Mouse (Mus musculus) layer of hippocampus, adult 8-10 months (tissue): Measurements from ENCODE around the gene Vps25. TPM values are rescaled to one million over a fixed set of nuclear protein-coding genes. Genes with fewer than 3 reads are reported as not detected.

Source experiments
- total RNA-seq, 4 experiments: library from RNA; stranded (reverse); gene quantifications; 2 replicates each; pipeline ENCODE4 v1.2.4; 2022

Vps25 gene
- total RNA-seq, 4 experiments from 2014 or later = 59.1 to 76.6 (median 65.5) TPM

Other genes starting within 250 kb of the Vps25 start
- 100 to 1,000 TPM; 402 to 498 (median 457) TPM for gene Atp6v0a1, start 244.3 kb upstream of the Vps25 start, total RNA-seq
- gene Naglu, start 183.7 kb upstream of the Vps25 start, total RNA-seq = 10 to 100 TPM in 2 of 4 experiments, 1 to 10 TPM in 2; 7.3 to 22.9 (median 15.2) TPM
- gene Hsd17b1, start 175.3 kb upstream of the Vps25 start, total RNA-seq = 1 to 10 TPM in 3 of 4 experiments, under 1 TPM in 1; 0.83 to 1.4 (median 1.2) TPM
- 10 to 100 TPM; 24.5 to 29.1 (median 27.6) TPM for gene Coasy, start 171.1 kb upstream of the Vps25 start, total RNA-seq
- gene Mlx, start 166.4 kb upstream of the Vps25 start, total RNA-seq = 10 to 100 TPM; 36.2 to 41.6 (median 39.6) TPM
- 1 to 10 TPM; 2.5 to 5.4 (median 3.9) TPM for gene Psmc3ip, start 158.3 kb upstream of the Vps25 start, total RNA-seq
- gene Retreg3, start 133.8 kb upstream of the Vps25 start, total RNA-seq = 10 to 100 TPM; 51.3 to 53.1 (median 52.4) TPM
- gene Tubg1, start 133.8 kb upstream of the Vps25 start, total RNA-seq = 10 to 100 TPM; 39.8 to 43.9 (median 43.3) TPM
- gene Tubg2, start 97.8 kb upstream of the Vps25 start, total RNA-seq = 10 to 100 TPM; 32.9 to 43.5 (median 38.2) TPM
- 100 to 1,000 TPM; 157 to 185 (median 168) TPM for gene Cntnap1, start 83.2 kb upstream of the Vps25 start, total RNA-seq
- 10 to 100 TPM; 13.6 to 16.9 (median 15.6) TPM for gene Plekhh3, start 82.4 kb upstream of the Vps25 start, total RNA-seq
- gene Ccr10, start 78.3 kb upstream of the Vps25 start, total RNA-seq = under 1 TPM; 0.31 to 0.50 (median 0.35) TPM
- 10 to 100 TPM; 63.5 to 88.1 (median 77.5) TPM for gene Ezh1, start 27.2 kb upstream of the Vps25 start, total RNA-seq
- 10 to 100 TPM; 54.2 to 66.0 (median 64.6) TPM for gene Ramp2, start 7.7 kb upstream of the Vps25 start, total RNA-seq
- 10 to 100 TPM in 3 of 4 experiments, 1 to 10 TPM in 1; 9.0 to 11.6 (median 10.9) TPM for gene Wnk4, start 6.9 kb downstream of the Vps25 start, total RNA-seq
- gene Cntd1, start 25.3 kb downstream of the Vps25 start, total RNA-seq = 1 to 10 TPM in 1 of 4 experiments, under 1 TPM in 3; 0.16 to 1.4 (median 0.52) TPM
- gene Coa3, start 25.4 kb downstream of the Vps25 start, total RNA-seq = 10 to 100 TPM; 90.3 to 98.9 (median 91.4) TPM
- gene Becn1, start 48.6 kb downstream of the Vps25 start, total RNA-seq = 100 to 1,000 TPM; 167 to 224 (median 191) TPM
- 100 to 1,000 TPM; 110 to 129 (median 117) TPM for gene Psme3, start 62.5 kb downstream of the Vps25 start, total RNA-seq
- gene Aoc2, start 71.4 kb downstream of the Vps25 start, total RNA-seq = 1 to 10 TPM; 5.1 to 9.9 (median 7.4) TPM
- 1 to 10 TPM in 1 of 4 experiments, under 1 TPM in 3; 0.57 to 1.1 (median 0.78) TPM for gene Aoc3, start 76.9 kb downstream of the Vps25 start, total RNA-seq
- gene G6pc, start 113.9 kb downstream of the Vps25 start, total RNA-seq = not detected
- 10 to 100 TPM; 47.6 to 54.3 (median 48.9) TPM for gene Aarsd1, start 163.9 kb downstream of the Vps25 start, total RNA-seq
- gene Gm27029, start 171.1 kb downstream of the Vps25 start, total RNA-seq = 1 to 10 TPM; 6.0 to 9.6 (median 6.5) TPM
- 10 to 100 TPM; 27.8 to 35.4 (median 31.9) TPM for gene Rundc1, start 171.4 kb downstream of the Vps25 start, total RNA-seq
- gene Ptges3l, start 171.6 kb downstream of the Vps25 start, total RNA-seq = 1 to 10 TPM in 3 of 4 experiments, under 1 TPM in 1; 0.74 to 1.5 (median 1.3) TPM
- 10 to 100 TPM; 23.9 to 46.8 (median 33.8) TPM for gene Rpl27, start 188.6 kb downstream of the Vps25 start, total RNA-seq
- 1 to 10 TPM; 2.2 to 7.6 (median 3.5) TPM for gene Ifi35, start 194.7 kb downstream of the Vps25 start, total RNA-seq
- gene Rnd2, start 211.3 kb downstream of the Vps25 start, total RNA-seq = 100 to 1,000 TPM; 109 to 121 (median 110) TPM
- gene Vat1, start 212.5 kb downstream of the Vps25 start, total RNA-seq = 10 to 100 TPM; 27.9 to 42.8 (median 34.9) TPM